Mouse (Mus musculus): Measurements from ENCODE around the gene Nphp4.

The Nphp4 gene

DNA sequence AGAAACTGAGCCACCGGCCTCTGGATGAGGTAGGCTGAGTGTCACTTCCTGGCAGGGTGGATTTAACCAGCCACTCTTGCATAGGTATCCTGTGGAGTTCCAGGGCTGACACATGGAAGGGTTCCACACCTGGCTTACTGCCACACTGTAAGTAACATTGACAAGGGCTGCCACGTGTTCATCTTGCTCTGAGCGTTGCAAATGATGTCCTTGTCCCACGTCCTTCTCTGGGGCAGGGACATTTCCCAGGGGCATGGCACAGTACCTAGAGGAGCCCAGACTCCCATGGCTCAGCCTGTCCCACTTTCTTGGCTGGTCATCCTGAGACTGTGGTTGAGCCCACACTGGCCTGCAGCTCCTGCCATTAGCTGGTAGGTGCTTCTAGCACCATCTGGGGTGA is 91.5 kb downstream of the Nphp4 start:
- WGBS = 55% methylated on average over 4 of the region's 4 CpGs

DNA sequence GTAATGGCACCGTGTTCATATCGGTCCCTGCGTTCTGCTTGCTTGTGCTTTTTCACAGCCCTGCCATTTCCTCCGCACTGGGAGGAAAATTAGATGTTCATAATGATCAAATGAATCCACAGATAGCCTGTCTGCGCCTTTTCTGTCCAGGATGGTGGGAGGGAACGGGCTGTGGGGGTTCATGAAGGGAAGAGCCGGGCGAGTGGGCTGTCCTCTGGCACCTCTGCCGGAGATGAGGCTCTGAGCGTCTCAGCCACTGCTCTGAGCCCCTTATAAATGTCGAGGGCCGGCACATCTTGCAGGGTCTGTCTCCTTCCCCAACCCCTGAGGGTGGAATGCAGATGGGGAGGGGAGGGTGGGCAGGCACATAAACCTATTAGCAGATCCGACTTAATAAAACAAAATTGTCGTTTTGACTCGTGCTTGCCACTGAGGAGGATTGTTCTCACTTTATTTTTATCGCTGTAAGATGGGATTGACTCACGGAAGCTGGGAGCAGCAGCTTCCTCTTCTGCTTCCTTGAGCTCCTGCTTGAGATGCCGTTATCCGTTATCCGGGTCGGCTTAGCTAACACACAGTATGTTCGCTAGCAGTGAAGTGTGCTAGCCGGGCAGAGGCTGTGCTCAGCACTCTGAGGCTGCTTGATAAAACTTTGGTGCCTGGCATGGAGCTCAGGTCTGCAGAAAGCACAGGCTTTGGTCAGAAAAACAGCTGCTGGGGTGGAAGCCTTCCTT is 92.3 kb downstream of the Nphp4 start:
- 19% methylated on average over 23 of the region's 23 CpGs for WGBS

DNA sequence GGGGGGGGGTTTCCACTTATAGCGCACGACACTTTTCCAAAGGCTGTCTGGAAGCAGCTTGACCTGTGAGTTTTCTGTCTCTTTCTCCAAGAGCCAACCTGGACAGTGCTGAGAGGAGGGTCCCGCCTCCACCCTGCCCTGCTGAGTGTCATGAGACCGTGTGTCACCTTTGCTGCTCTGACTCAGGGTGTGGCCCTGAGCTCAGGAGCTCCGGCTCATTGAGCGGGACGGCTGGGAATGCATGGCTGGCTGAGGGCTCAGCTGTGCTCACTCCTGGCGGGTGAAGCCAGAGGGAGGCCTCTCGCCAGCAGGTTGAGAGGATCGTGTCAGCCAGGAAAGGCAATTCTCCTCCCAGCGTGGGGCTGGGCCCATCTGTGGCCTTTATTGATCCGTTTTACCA is 97.8 kb downstream of the Nphp4 start:
- WGBS = 86% methylated on average over 12 of the region's 12 CpGs

DNA sequence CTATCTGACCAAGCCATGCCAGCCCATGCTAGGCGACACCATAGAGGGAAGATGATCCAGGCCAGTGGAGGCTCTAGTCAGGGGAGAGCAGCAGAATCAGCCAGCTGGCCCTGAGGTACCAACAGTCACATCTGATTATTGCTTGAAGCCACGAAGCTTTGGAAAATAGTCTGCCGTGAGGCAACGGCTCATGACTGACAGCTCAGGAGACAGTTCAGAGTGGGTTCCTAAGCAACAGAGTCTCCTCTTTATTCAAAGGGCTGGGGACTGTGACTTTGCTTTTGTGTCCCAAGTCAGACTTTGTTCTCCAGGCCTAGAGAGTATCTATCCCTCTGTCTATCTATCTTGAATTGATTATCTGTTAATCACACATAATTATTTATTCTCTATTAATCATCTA is 100.3 kb downstream of the Nphp4 start:
- 70% methylated on average over 4 of the region's 4 CpGs for WGBS

DNA sequence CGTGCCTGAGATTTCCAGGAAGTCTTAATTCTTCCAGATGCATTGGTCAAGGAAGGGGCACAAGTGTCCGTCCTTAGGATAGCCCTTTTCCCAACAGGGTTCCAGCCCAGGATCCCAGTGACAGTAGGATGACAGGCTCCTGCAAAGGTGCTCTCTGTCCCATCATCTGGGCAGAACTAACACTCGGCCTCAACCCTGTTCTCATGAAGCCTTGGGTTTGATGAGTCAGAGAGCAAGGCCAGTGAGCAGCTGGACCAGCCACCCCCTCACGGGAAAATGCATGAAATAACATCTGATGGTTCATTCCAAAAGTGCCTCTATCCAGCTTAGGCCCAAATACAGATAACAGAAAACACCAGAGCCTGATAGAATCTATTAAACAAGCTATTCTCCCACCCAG is 103.5 kb downstream of the Nphp4 start:
- WGBS = 68% methylated on average over 4 of the region's 4 CpGs

DNA sequence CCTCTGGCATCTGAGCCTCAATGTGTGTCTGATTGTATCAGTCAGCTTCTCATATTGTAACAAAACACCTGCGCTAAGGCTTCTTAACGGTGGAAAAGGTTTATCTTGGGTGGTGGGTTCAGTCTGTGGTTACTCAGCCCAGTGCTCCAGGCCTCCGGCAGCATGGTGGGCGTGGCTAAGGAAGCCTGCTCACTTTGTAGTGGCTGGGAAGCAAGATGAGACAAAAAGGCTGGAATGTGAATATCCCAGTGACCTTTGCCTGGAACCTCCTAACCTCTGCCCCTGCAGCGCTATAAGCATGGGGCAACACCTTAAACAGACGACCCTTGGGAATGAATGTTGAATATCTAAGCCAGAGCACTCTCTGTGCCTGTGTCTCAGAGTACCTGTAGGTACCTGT is 105.7 kb downstream of the Nphp4 start:
- 54% methylated on average over 6 of the region's 6 CpGs for whole genome bisulfite sequencing

DNA sequence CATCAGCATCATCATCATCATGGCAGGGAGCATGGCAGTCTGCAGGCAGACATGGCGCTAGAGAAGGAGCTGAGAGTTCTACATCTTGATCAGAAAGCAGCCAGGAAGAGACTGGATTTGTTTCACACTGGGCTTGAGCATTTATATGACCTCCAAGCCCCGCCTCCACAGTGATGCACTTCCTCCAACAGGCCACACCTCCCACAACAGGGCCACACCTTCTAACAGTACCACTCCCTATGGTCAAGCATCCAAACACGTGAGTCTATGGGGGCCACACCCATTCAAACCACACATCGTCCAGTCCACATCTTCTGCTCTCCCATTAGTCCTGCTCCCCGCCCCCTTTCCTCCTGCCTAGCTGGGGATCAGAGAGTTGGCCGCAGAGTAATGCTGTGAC is 107.1 kb downstream of the Nphp4 start:
- WGBS = 77% methylated on average over 6 of the region's 6 CpGs

DNA sequence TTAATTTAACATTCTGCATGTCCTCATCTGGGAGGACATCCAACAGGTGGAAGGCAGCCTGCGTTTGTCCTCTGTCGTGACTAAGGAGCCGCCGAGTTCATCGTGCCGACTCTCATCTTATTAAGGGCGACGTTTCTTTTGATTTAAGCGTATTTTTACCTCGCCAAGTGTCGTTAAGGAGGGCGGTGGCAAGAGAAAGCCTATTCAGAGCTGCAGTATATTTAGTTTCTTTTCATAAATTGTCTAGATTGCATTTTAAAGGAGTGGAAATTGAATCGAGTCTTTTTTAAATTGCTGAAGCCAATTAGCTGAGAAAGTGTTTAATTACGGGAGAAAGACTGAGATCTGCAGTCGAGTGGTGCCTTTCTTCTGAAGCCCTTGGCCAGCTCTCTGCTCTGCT is 109.0 kb downstream of the Nphp4 start:
- 24% methylated on average over 15 of the region's 15 CpGs for WGBS

DNA sequence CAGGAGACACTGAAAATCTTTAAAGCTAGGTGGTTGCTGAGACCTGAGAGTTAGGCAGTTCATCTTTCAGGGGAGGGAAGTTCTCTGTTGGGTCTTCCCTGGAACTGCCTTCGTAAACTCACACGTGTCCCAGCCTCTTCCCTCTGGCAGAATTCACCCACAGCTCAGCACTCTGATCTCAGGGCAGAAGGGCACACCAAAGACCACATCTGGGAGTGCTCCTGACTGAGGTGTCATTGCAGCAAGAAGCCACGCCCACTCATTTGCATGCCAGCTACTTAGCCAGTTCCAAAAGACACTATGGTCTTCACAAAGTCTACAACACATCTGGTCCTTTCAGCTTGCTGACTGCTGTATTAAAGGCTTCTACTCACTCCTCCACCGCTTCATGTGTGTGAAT is 109.7 kb downstream of the Nphp4 start:
- WGBS = 46% methylated on average over 4 of the region's 4 CpGs

DNA sequence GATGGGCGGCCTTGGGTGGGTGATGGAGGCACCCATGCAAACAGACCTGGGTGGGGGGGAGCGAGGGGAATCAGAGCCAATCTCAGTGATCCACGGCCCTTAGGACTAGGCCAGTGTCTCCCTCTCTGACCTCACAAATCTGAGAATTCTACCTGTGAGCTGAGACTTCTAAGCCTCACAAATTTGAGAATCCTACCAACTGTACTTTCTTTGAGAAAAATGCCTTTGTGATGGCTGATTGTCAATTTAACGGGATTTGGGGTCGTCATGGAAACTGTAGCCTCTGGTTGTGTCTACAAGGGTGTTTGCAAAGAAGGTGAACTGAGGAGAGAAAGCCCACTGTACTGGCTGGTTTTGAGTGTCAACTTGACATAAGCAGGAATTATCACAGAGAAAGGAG is 127.8 kb downstream of the Nphp4 start:
- WGBS = 81% methylated on average over 5 of the region's 5 CpGs

DNA sequence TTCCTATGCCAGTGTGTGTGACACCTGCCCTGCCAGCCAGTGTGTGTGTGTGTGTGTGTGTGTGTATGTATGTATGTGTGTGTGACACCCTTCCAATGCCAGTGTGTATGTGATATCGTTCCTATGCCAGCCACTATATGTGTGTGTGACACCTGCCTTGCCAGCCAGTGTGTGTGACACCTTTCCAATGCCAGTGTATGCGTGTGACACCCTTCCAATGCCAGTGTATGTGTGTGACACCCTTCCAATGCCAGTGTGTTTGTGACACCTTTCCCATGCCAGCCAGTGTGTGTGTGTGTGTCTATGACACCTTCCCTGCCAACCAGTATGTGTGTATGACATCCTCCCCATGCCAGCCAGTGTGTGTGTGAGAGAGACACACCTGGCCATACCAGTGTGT is 132.7 kb downstream of the Nphp4 start:
- WGBS = 83% methylated on average over 2 of the region's 2 CpGs

DNA sequence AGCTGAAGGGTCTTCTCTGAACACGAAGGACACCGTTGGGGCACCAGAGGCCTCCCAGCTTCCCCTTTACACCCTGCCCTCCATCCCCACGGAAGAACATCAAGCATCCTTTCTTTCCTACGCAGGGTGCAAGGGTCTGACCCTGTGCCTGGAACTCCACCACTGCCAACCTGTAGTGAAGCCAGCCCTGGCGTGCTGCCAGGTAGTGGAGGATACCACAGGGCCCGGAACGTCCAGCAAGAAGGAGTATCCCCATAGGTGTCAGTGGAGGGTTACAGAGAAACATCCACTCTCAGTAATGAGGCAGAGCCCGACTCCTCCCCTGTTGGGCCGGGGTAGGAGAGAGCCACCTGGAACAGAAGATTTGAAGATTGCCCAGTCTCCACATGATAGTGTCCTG is 133.5 kb downstream of the Nphp4 start:
- WGBS = 77% methylated on average over 9 of the region's 9 CpGs
